Mouse (Mus musculus): ENCODE data around the gene Mamstr.
A peak's percentile ranks its signal among the peaks of the same experiment; 100 is the strongest.

Gene Mamstr

GRCm38 (mm10) chr7:45639561-45640027 is at the start of gene Mamstr:
Mamstr (plus strand) TSS chr7:45639977.
- no peak for DNase-seq (ENCODE audit: low read depth, low spot score)

- DNase-seq (ENCODE audit: low read depth, low spot score): peak; percentile 63
Observed at GRCm38 (mm10) chr7:45590874-45591273, 48.9 kb upstream of the Mamstr start.

- peak; percentile 63 for DNase-seq (ENCODE audit: low read depth, low spot score)
Observed at GRCm38 (mm10) chr7:45591880-45592279, 47.9 kb upstream of the Mamstr start.

- peak; percentile 88 for DNase-seq (ENCODE audit: low read depth, low spot score)
Observed at GRCm38 (mm10) chr7:45593118-45593815, 46.5 kb upstream of the Mamstr start.

GRCm38 (mm10) chr7:45595176-45595575 is 44.6 kb upstream of the Mamstr start:
- no peak for DNase-seq (ENCODE audit: low read depth, low spot score)

- no peak for DNase-seq (ENCODE audit: low read depth, low spot score)
Observed at GRCm38 (mm10) chr7:45596107-45596506, 43.7 kb upstream of the Mamstr start.

- DNase-seq (ENCODE audit: low read depth, low spot score): no peak
Observed at GRCm38 (mm10) chr7:45597013-45597412, 42.8 kb upstream of the Mamstr start.

GRCm38 (mm10) chr7:45597527-45597926 is 42.2 kb upstream of the Mamstr start:
- DNase-seq (ENCODE audit: low read depth, low spot score): no peak

- DNase-seq (ENCODE audit: low read depth, low spot score): no peak
Observed at GRCm38 (mm10) chr7:45598960-45599879, 40.6 kb upstream of the Mamstr start.

GRCm38 (mm10) chr7:45605704-45606289 is 34.0 kb upstream of the Mamstr start:
- DNase-seq (ENCODE audit: low read depth, low spot score): no peak

- DNase-seq (ENCODE audit: low read depth, low spot score): no peak
Observed at GRCm38 (mm10) chr7:45609511-45609910, 30.3 kb upstream of the Mamstr start.

- DNase-seq (ENCODE audit: low read depth, low spot score): no peak
Observed at GRCm38 (mm10) chr7:45616277-45616676, 23.5 kb upstream of the Mamstr start.

- DNase-seq (ENCODE audit: low read depth, low spot score): no peak
Observed at GRCm38 (mm10) chr7:45617042-45617695, 22.6 kb upstream of the Mamstr start, which contains the start of gene Fut1. Fut1 (plus strand) TSS chr7:45617289.

- no peak for DNase-seq (ENCODE audit: low read depth, low spot score)
Observed at GRCm38 (mm10) chr7:45618316-45618715, 21.5 kb upstream of the Mamstr start.

- no peak for DNase-seq (ENCODE audit: low read depth, low spot score)
Observed at GRCm38 (mm10) chr7:45619592-45619991, 20.2 kb upstream of the Mamstr start.

- DNase-seq (ENCODE audit: low read depth, low spot score): peak; percentile 51
Observed at GRCm38 (mm10) chr7:45621443-45621842, 18.3 kb upstream of the Mamstr start, which contains the start of gene Izumo1. Izumo1 (plus strand) TSS chr7:45621811.

- DNase-seq (ENCODE audit: low read depth, low spot score): no peak
Observed at GRCm38 (mm10) chr7:45623507-45623906, 16.3 kb upstream of the Mamstr start.

- DNase-seq (ENCODE audit: low read depth, low spot score): no peak
Observed at GRCm38 (mm10) chr7:45624718-45625117, 15.1 kb upstream of the Mamstr start.

GRCm38 (mm10) chr7:45625481-45625880 is 14.3 kb upstream of the Mamstr start:
- DNase-seq (ENCODE audit: low read depth, low spot score): no peak

- no peak for DNase-seq (ENCODE audit: low read depth, low spot score)
Observed at GRCm38 (mm10) chr7:45626571-45627076, 13.2 kb upstream of the Mamstr start.

- no peak for DNase-seq (ENCODE audit: low read depth, low spot score)
Observed at GRCm38 (mm10) chr7:45627261-45627660, 12.5 kb upstream of the Mamstr start, which contains the start of gene Rasip1. Rasip1 (plus strand) TSS chr7:45627488.
